Mouse (Mus musculus): ENCODE data around the gene Cfap77.

DNA sequence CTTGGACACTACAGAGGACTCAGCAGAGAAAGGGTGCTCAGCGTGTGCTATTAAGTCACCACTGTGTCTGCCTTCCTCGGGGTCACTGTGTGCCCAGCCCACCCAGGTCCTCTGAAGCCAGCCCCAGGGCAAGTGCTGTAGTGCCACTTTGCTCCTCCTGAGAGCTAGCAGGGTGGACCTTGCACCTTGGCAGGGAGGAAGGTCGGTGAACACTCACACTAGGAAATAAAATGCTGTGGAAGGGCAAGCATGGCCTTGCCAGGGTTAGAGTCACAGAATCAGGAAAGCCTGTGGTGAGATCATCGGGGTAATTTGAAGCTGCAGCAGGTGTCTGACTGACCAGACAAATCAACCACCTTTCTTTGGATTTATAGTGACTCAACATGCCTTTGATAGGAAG is 149.3 kb downstream of the Cfap77 start:
- TF ChIP-seq CTCF (IDR thresholded peaks at IDR 0.05; ENCODE audit: low read depth, low read length): no peak
- TF ChIP-seq POLR2A (IDR thresholded peaks at IDR 0.05; ENCODE audit: borderline replicate concordance, low read depth, low read length): no peak
